Mouse (Mus musculus) naive thymus-derived CD4-positive, alpha-beta T cell, adult 2 months (primary cell): ENCODE measurements at regions not wholly inside any gene's neighbourhood (a gene's known extent, or its start where the extent isn't known, plus 50 kb on each side); places are given as distances from the start of the nearest gene placed in this dataset.

Experiments
- DNase-seq: peaks from one replicate; pipeline ENCODE4 v3.0.0-alpha.2; 2011; ENCODE audit warnings: low read depth

- DNase-seq, result no peak
These were observed 70.6 kb downstream of the Npy start for GRCm38 (mm10) chr6:49893113-49893512.

GRCm38 (mm10) chr6:49899146-49899545 lies 76.6 kb downstream of the Npy start:
- DNase-seq, result no peak

DNA sequence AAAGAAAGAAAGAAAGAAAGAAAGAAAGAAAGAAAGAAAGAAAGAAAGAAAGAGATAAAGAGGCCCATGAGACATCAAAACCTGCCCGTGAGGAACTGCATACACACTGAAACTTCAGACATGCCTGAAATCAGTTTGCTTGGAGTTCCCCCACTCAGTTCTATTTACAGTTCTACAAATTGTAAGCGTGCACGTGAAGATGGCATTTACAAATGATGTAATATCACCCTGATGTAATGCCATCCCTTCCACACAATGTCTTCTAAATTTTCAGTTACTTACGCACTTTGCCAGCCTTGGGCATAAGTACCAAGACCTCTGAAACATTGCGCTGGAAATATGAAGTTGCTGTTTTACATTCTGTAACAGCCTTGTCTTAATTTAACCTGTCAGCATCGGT lies 79.0 kb downstream of the Npy start:
- DNase-seq, result no peak

DNA sequence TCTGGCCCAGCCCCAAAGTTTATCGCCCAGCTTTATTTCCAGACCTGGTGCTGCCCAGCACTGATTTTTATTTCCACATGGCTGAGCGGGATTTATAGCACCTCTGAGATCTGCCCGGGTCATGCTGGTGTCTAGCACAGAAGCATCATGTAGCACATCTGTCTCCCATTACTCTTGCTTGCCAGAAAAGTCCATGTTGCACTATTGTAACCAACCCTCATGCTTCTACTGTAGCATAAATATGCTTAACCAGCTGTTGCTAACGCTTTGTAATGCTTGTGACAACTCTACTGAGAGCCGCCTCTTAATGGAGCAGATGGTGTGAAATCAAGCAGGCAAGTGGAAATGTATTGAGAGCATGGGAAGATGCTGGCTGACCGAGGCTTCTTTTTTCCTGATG lies 81.5 kb downstream of the Npy start:
- no peak for DNase-seq

DNA sequence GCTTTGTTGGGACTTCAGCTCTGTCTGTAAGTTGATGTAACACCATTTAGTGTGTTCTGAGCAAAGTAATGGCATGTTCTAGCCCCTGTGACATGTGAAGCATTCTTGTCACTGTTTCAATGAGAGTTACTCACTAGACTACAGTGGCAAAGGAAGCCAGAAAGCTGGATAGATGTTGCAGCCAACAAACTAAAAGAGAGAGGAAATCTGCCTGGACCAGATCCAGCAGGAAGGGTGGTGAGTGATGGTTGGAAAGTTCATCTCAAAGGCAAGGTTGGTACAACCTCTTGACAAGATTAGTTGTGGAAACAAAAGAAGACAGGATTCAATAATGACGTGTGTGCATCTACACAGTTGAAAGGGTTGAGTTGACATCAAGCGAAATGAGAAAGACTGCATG lies 83.9 kb downstream of the Npy start:
- no peak for DNase-seq

DNA sequence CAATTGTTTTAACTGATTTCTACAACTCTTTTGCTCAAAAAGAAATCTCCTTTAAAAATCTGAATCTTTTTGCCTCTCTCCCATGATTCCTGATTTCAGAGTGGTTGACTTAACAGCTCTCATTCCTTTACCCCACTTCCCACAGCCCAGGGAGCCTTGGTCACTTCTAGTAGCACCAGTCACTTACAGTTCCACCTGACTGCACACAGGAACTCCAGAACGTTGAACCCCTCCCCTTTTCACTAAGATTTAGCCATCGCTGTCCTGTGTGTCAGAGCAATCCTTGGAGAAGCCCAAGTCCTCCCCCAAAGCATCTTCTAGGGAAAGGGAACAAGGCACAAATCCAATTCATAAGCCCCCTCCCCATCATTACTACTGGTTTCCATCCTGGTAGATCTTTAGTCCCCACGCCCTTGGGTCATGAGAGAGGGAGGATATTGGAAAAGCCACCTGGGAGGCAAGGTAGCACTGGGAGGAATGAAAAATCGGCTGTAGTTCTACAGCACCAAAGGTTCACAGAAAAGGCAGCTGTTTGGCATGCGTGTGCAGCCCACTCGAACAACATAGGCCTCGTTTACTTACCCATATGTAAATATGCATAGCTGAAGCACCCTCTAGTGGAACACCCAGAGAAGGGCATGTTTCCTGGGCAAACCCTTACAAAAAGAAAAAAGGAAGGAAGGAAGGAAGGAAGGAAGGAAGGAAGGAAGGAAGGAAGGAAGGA lies 96.7 kb downstream of the Npy start:
- DNase-seq, result no peak

GRCm38 (mm10) chr6:49919813-49920170 lies 97.3 kb downstream of the Npy start:
- DNase-seq, result no peak

GRCm38 (mm10) chr6:49924296-49924695 lies 101.8 kb downstream of the Npy start:
- DNase-seq, result no peak

- DNase-seq, result no peak
These were observed 105.6 kb downstream of the Npy start for GRCm38 (mm10) chr6:49928075-49928474.

- DNase-seq, result peak; percentile 82
These were observed 107.6 kb downstream of the Npy start for GRCm38 (mm10) chr6:49930104-49930503.

GRCm38 (mm10) chr6:49943087-49943486 lies 120.6 kb downstream of the Npy start:
- no peak for DNase-seq

DNA sequence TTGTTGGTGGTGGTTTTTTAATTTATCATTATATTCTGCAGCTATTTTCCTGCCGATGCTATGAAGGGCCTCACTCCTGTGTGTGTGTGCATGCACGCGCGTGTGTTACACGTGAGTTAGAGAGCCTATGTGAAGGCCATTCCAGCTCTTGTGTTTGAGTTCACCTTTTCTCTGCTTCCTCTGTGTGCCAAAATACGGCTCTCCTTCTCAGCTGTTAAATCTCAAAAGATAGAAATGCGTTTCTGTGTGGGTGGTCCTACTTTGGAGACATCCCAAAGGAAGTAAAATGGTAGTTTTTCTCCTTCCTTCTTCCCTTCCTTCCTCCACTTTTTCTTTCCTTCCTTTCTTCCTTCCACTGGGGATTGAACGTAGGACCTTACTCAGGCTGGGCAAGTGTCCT lies 136.4 kb downstream of the Npy start:
- no peak for DNase-seq

GRCm38 (mm10) chr6:49961166-49961565 lies 138.7 kb downstream of the Npy start:
- DNase-seq, result no peak

DNA sequence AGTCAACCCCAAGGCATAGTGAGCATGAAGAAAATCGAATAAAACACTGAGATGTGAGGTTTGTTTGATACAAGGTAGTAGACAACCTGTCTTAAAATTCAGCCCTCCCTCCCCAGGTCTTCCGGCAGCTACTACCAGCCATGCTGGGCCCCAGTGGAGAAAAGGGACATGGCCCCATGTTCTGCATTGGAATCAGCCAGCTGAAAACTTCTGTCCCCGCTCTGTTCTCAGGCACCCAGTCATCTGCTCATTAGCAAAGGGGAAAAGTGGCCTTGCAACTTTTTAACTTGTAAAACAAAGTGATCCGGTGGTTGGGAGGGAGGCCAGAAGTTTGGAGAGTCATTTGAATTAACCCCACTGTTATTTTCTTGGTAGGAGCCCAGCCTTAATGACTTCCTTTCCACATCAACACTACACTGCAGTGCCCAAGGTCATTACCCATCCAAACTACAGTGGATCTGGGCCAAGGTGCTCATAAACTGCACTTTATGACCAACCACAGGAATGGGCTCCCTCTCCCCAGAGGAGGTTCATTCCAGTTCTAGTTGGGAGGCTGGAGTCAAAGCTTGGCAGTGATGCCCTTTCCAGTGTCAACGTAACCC lies 143.5 kb downstream of the Npy start:
- no peak for DNase-seq

DNA sequence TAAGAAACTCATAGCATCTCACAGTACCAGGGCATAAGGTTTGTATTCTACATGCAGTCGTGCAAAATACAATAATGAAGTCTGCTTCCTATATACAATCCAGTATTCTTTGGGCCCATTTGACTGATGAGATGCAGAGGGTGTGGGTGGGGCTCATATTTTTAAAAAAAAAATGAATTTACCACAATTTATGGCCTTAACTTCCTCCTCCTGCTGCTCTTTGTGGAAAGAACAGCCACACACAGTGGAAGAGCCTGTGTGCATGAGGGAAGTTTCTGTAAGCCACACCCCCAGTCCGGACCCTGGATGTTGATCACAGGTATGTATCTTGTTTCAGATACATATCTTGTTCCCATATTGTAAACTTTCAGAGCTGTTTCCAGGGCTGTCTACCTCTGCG lies 143.5 kb upstream of the Mpp6 start:
- no peak for DNase-seq

GRCm38 (mm10) chr6:49973258-49973865 lies 136.7 kb upstream of the Mpp6 start:
- peak; percentile 84 for DNase-seq

GRCm38 (mm10) chr6:49977783-49978182 lies 132.3 kb upstream of the Mpp6 start:
- DNase-seq, result no peak

- peak; percentile 62 for DNase-seq
These were observed 126.3 kb upstream of the Mpp6 start for GRCm38 (mm10) chr6:49983740-49984139.

- DNase-seq, result peak; percentile 63
These were observed 124.9 kb upstream of the Mpp6 start for GRCm38 (mm10) chr6:49985127-49985526.

DNA sequence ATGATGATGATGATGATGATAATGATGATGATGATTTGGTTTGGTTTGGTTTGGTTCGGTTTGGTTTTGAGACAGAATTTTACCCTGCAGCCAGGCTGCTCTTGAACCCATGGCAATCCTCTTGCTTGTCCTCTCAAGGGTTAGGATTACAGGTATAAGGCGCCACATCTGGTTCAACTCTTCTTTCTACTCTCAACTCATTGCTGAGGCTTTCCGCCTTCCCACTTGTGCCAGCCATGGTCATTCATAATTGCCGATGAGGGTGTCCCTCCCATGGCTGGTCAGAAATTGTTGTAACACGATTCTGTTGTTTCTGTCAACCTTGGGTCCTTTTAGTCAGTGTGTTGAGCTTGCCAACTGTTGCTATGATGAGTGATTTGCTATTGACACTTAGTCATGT lies 122.9 kb upstream of the Mpp6 start:
- no peak for DNase-seq

- DNase-seq, result no peak
These were observed 122.4 kb upstream of the Mpp6 start for GRCm38 (mm10) chr6:49987541-49988210.

GRCm38 (mm10) chr6:49989585-49990521 lies 120.2 kb upstream of the Mpp6 start:
- DNase-seq, result no peak
